Mouse (Mus musculus) CD4-positive naive resting alpha-beta T cell, adult 76 days (primary cell): ENCODE data around the gene Olfr876. TPM values are rescaled to one million over a fixed set of nuclear protein-coding genes. Genes with fewer than 3 reads are reported as not detected.

ENCODE experiments used
- total RNA-seq: library from RNA; stranded (reverse); gene quantifications from one replicate; pipeline ENCODE4 v1.2.4, GENCODE M21; 2023

The Olfr876 gene
- total RNA-seq = not detected

DNA sequence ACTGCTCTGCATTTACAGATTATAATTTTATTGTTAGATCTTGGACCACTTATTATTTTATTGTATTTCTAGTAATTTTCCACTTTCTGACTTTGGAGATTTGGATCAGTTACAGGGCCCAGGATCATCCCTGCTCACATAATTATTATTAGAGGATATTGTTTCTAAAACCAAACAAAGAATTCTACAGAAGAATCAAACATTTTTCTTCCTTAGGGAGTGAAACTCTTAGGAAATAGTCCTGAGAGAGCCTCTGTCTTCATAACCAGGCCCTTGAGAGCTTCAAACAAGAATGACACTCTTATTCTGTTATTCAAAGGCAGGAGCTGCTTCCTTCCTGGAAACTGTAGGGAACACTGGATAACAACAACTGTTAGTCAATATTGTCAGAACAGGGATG lies at the start of gene Olfr876:
Gene Olfr876 (plus strand): TSS at position 301 of the 400 bp plus-strand sequence.

DNA sequence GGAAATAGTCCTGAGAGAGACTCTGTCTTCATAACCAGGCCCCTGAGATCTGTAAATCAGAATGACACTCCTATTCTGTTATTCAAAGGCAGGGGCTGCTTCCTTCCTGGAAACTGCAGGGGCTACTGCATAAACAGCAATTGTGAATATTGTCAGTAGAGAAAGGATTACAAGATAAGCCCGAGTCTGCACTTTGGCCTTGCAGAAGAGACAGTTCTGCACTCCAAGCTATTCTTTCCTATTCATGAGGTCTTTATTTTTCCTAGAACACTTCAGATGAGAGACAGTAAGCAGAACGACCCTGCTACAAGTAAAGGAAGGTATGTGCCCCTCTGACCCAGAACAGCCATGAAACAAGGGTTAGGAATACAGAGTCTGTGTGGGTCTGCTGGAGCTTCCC lies 31.1 kb upstream of the Olfr876 start, which contains the start of gene Olfr875:
Gene Olfr875 (plus strand): TSS at position 99 of the 400 bp plus-strand sequence.

DNA sequence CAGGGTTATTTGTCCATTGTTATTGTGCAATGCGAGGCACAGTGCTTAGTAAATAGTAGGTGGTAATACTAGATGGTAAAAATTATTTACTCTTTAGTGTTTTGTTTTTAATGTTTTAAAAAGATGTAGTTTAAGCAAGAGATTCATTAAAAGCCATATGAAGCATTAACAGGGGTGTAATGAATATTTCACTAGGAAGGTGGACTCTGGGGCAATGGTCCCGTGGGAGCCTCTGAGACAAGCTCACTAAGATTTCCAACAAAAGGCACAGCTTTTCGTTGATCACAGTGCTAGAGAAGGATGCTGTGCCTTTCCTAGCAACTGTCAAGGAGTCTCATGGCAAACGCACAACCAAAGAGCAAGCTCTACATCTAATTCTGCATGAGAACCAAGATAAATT lies 51.1 kb downstream of the Olfr876 start, which contains the start of gene Olfr877:
Gene Olfr877 (plus strand): TSS at position 301 of the 400 bp plus-strand sequence.

Other genes with a start within 250 kb of the Olfr876 start
- gene Siae, start 247.3 kb upstream of the Olfr876 start, total RNA-seq = 6.8 TPM
- gene Spa17, start 189.3 kb upstream of the Olfr876 start, total RNA-seq = not detected
- gene Tbrg1, start 145.7 kb upstream of the Olfr876 start, total RNA-seq = 65.6 TPM
- not detected for gene Panx3, start 133.8 kb upstream of the Olfr876 start, total RNA-seq
- not detected for gene Olfr160, start 86.8 kb upstream of the Olfr876 start, total RNA-seq
- gene Olfr874, start 57.9 kb upstream of the Olfr876 start, total RNA-seq = not detected
- not detected for gene Olfr875, start 31.2 kb upstream of the Olfr876 start, total RNA-seq
- gene Olfr877, start 51.2 kb downstream of the Olfr876 start, total RNA-seq = not detected
- not detected for gene Olfr145, start 93.7 kb downstream of the Olfr876 start, total RNA-seq
- not detected for gene Olfr878, start 114.8 kb downstream of the Olfr876 start, total RNA-seq
- gene Olfr881, start 188.8 kb downstream of the Olfr876 start, total RNA-seq = not detected
- gene Olfr883, start 222.8 kb downstream of the Olfr876 start, total RNA-seq = not detected
- not detected for gene Olfr884, start 243.5 kb downstream of the Olfr876 start, total RNA-seq